Mouse (Mus musculus) heart, embryonic 10.5 days (tissue): ENCODE measurements at regions not wholly inside any gene's neighbourhood (a gene's known extent, or its start where the extent isn't known, plus 50 kb on each side); places are given as distances from the start of the nearest gene placed in this dataset.

Experiments
- DNase-seq: peaks from one replicate; pipeline ENCODE4 v3.0.0-alpha.2; 2017; ENCODE audit warnings: low spot score
- H3K27ac ChIP-seq: fragments of 300-500 bp; sonication (generic); 2 replicates; pipeline ENCODE4 v1.5.1; 2016; ENCODE audit warnings: mild to moderate bottlenecking
- H3K27me3 ChIP-seq: fragments of 300-500 bp; sonication (generic); 2 replicates; pipeline ENCODE4 v1.6.1; 2016; ENCODE audit warnings: mild to moderate bottlenecking; ENCODE audit not compliant: poor library complexity, insufficient read depth, severe bottlenecking
- H3K36me3 ChIP-seq: fragments of 300-500 bp; sonication (generic); 2 replicates; pipeline ENCODE4 v1.6.1; 2016; ENCODE audit warnings: mild to moderate bottlenecking, moderate library complexity
- H3K4me1 ChIP-seq: fragments of 300-500 bp; sonication (generic); 2 replicates; pipeline ENCODE4 v1.6.1; 2016; ENCODE audit warnings: mild to moderate bottlenecking
- H3K4me3 ChIP-seq: fragments of 300-500 bp; sonication (generic); 2 replicates; pipeline ENCODE4 v1.5.1; 2016; ENCODE audit warnings: mild to moderate bottlenecking, moderate library complexity
- H3K9me3 ChIP-seq: fragments of 300-500 bp; sonication (generic); 2 replicates; pipeline ENCODE4 v1.6.1; 2016; ENCODE audit warnings: mild to moderate bottlenecking, moderate library complexity
- WGBS: fragments of 180-500 bp; shearing (Covaris S2); methylation state at CpG from one replicate; pipeline ENCODE4 v1.1.7; 2016; 5-methylcytosine and 5-hydroxymethylcytosine counted together

DNA sequence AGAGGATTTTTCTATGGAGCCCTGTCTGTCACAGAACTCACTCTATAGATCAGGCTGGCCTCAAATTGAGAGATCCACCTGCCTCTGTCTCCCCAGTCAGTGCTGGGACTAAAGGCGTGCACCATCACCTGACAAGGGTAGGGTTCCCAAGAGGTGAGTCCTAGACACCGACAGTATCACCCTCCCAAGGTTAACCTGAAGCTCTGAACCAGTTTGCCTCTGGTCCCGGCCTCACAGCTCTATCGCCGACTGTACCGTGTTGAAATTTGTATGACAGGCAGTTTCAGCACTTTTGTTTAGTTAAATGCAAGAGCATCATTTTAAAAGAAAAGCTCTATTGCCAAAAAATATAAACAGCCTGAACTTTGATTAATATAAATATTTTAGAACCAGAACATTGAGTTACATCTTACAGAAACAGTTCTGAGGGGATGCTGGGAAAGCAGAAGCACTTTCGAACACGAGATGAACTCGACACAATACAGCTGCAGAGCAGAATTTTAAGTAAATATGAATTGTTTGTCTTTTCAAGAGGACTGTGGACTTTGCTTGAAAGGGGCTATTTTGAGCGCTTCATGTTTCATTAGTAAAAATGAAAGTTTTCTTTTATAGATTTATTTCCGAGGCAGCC, 189.2 kb upstream of the Adgrl2 start:
- Histone ChIP-seq H3K9me3 (no peaks in the 10 kb centered on the region), H3K27ac (no peak overlapping the region), H3K27me3 (no peaks in the 10 kb centered on the region), H3K4me3 (no peak overlapping the region), H3K4me1 (peaks cover 5% of the 10 kb centered on the region), H3K36me3 (no peaks in the 10 kb centered on the region)
- 85% methylated on average over 11 of the region's 11 CpGs for WGBS
- peak; percentile 50 for DNase-seq

DNA sequence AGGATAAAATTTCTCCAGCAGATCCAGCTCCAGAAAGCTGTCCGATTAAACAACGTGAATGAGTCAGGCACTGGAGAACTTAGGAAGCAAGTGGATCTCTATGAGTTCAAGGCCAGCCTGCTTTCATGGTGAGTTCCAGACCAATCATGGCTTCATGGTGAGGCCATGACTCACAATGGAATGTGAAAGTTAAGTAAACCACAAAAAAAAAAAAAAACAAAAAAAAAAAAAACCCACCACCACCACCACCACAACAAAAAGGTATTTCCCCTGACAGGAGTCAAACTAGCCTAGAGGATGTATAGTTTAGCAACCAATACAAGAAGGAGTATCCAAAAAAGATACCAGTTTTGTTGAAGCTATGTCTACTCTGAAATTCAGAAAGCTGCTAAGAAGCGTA, 188.5 kb upstream of the Adgrl2 start:
- Histone ChIP-seq H3K36me3 (no peaks in the 10 kb centered on the region), H3K27ac (no peak overlapping the region), H3K4me3 (no peak overlapping the region), H3K9me3 (no peaks in the 10 kb centered on the region), H3K4me1 (peaks cover under 1% of the 10 kb centered on the region), H3K27me3 (no peaks in the 10 kb centered on the region)
- DNase-seq: peak; percentile 20
- WGBS: 94% methylated on average over 3 of the region's 3 CpGs

DNA sequence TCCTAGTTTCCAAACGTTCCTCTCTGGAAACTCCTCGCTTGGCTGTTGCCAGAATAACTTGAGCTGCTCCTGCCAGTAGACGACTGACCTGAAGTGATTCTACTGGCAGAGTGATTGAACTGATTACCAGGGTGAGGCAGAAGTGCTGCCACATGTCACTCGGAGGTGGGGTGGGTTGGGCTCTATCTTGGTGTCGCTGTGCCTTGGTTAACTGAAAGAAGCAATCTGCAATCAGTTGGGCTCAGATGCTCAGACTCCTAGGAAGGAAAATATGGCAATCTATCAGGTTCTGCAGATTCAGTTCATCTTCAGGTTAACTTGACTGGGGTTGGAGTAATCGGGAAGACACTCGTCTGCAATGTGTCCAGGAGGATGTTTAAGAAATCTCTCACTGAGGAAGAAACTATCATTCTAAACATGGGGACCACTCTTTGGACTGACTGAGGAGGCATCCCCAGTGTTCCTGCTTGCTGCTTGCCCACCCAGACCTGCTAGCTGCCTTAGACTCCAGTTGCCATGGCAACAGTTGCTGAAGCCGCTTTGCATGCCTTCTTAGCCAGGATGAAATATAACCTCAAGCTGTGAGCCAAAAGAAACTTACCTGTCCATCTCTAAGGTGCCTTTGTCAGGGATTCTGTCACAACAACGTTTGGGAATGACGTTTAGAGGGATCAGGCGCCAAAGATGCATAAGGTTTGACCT, 184.5 kb upstream of the Adgrl2 start:
- H3K36me3 ChIP-seq: no peaks in the 10 kb centered on the region
- H3K27me3 ChIP-seq: no peaks in the 10 kb centered on the region
- no peaks in the 10 kb centered on the region for H3K9me3 ChIP-seq
- peaks cover 5% of the 10 kb centered on the region for H3K4me1 ChIP-seq
- WGBS: 56% methylated on average over 11 of the region's 11 CpGs
- no peak for DNase-seq
- H3K4me3 ChIP-seq: no peak overlapping the region
- H3K27ac ChIP-seq: no peak overlapping the region

DNA sequence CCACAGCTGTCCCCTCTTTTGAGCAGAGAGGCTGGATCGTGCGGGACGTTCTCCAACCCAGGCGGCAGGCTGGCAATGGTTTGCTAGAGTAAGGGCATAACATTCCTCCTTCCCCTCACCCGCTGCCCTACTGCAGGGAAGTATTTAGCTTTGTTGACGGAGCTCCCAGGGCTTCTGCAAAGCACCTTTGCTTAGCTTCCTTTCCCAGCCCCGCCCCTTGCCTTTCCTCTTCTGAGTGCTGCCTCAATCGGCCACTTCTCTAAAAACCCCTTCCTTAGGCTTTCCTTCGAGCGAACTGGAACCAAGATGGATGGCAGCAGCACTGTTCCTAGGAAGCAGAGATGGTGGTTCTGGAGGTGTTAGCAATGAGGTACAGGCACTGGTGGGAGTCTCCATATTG, 183.2 kb upstream of the Adgrl2 start:
- H3K27ac ChIP-seq: no peak overlapping the region
- peaks cover 5% of the 10 kb centered on the region for H3K4me1 ChIP-seq
- H3K36me3 ChIP-seq: no peaks in the 10 kb centered on the region
- H3K9me3 ChIP-seq: no peaks in the 10 kb centered on the region
- DNase-seq: no peak
- H3K27me3 ChIP-seq: no peaks in the 10 kb centered on the region
- 28% methylated on average over 10 of the region's 10 CpGs for WGBS
- H3K4me3 ChIP-seq: 0 out of 2 replicates have a peak overlapping the region, but pooled peaks have one; percentile 20

DNA sequence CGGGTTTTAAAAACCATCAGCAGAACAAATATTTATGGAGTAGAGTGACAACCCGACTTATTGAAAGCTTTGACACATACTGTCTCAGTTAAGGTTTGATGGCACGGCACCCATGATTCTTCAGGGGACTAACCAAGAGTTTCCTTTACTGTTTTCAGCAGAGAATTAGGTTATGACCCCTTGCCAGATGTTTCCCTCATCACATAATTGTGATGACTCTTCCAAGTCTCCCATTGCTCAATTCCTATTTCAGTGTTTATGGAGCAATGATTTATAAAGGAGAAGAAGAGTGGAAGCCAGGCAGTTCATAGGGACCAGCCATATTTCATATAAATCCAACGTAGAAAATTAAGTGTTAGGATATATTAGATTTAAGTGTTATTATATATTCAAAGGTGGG, 181.4 kb upstream of the Adgrl2 start:
- Histone ChIP-seq H3K4me1 (peaks cover 5% of the 10 kb centered on the region), H3K27me3 (no peaks in the 10 kb centered on the region), H3K9me3 (no peaks in the 10 kb centered on the region), H3K36me3 (no peaks in the 10 kb centered on the region), H3K4me3 (no peak overlapping the region), H3K27ac (no peak overlapping the region)
- no peak for DNase-seq
- 86% methylated on average over 4 of the region's 4 CpGs for WGBS

DNA sequence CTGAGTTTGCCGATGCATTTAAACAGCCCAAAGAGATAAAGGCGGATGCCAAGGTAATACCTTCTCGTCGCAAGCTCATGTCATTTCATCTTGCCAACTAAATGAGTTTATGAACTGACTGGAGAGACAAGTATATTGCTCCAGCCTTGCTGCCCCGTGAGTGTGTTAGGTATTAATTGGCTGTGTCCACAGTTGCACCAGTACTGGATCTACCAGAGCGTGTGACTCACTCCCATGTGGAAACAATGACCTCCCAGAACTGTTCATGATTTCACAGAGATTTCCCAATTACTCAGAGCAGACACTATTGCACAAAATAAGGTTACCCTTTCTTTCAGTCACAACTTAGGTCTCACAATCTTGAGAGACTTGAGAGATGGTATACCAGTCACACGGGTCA, 179.8 kb upstream of the Adgrl2 start:
- H3K36me3 ChIP-seq: no peaks in the 10 kb centered on the region
- no peak for DNase-seq
- no peaks in the 10 kb centered on the region for H3K9me3 ChIP-seq
- H3K27me3 ChIP-seq: no peaks in the 10 kb centered on the region
- no peak overlapping the region for H3K4me3 ChIP-seq
- WGBS: 80% methylated on average over 7 of the region's 7 CpGs
- no peak overlapping the region for H3K27ac ChIP-seq
- H3K4me1 ChIP-seq: peaks cover 5% of the 10 kb centered on the region

DNA sequence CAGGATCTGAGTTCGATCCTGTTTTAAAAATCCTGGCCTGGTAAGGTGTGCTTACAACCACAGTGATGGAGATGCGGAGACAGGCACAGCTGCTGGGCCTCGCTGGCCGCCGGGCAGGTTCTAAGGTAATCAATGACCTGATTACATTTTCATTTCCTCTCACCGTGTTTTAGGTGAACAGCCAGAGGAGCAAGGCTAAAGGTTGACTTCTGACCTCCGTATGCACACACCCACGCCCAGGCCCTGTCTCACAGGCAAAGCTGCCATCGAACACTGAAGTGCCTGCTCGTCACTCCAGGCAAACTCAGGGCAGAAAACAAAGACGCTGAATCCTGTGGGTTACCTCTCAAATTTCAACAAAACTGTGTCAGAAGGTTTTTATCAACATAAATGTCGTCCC, 179.1 kb upstream of the Adgrl2 start:
- 68% methylated on average over 12 of the region's 12 CpGs for WGBS
- no peak overlapping the region for H3K27ac ChIP-seq
- no peaks in the 10 kb centered on the region for H3K36me3 ChIP-seq
- H3K4me1 ChIP-seq: peaks cover 11% of the 10 kb centered on the region
- DNase-seq: no peak
- H3K27me3 ChIP-seq: no peaks in the 10 kb centered on the region
- H3K9me3 ChIP-seq: no peaks in the 10 kb centered on the region
- H3K4me3 ChIP-seq: no peak overlapping the region

DNA sequence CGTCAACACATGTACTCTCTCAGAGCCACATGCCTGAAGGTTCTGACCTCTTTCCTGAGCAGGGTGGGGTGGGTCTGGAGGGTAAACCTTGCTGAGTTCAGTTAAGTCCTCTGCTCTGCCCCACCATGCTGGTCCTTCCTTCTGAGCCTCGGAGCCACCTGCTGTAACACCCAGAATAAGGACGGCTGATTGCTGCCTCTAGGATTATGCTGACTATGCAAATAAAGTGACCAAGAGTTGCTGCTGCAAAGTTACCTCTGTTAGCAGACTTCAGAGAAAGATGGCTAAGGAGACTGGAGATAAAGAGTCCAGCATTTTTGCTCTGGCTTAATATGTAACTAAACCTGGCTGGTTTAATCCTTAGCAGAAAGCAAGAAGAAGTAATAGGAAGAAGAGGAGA, 177.6 kb upstream of the Adgrl2 start:
- Histone ChIP-seq H3K9me3 (no peaks in the 10 kb centered on the region), H3K36me3 (no peaks in the 10 kb centered on the region), H3K4me1 (peaks cover 17% of the 10 kb centered on the region), H3K27me3 (no peaks in the 10 kb centered on the region), H3K4me3 (no peak overlapping the region), H3K27ac (no peak overlapping the region)
- no peak for DNase-seq
- 75% methylated on average over 3 of the region's 3 CpGs for WGBS

DNA sequence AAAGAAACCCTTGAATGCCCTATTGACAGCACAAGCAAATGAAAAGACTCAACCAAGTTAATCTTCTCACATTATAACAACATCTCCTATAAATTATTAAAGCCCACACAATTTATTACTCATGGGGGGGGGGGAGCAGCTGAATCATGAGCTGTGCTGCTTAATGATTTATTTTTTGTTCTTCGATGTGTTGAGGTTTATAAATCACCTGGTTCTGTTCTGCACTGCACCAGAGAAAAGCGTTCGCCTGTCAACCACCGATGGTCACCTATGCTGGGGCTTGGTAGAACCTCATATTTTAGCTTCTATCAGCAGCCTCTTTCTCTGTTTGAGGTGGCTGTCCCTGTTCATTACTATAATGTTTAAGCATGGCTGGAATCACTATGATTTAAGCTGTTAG, 174.4 kb upstream of the Adgrl2 start:
- H3K36me3 ChIP-seq: no peaks in the 10 kb centered on the region
- WGBS: 92% methylated on average over 4 of the region's 4 CpGs
- no peaks in the 10 kb centered on the region for H3K9me3 ChIP-seq
- no peaks in the 10 kb centered on the region for H3K27me3 ChIP-seq
- H3K4me1 ChIP-seq: peaks cover 17% of the 10 kb centered on the region
- no peak overlapping the region for H3K4me3 ChIP-seq
- H3K27ac ChIP-seq: no peak overlapping the region
- DNase-seq: no peak

DNA sequence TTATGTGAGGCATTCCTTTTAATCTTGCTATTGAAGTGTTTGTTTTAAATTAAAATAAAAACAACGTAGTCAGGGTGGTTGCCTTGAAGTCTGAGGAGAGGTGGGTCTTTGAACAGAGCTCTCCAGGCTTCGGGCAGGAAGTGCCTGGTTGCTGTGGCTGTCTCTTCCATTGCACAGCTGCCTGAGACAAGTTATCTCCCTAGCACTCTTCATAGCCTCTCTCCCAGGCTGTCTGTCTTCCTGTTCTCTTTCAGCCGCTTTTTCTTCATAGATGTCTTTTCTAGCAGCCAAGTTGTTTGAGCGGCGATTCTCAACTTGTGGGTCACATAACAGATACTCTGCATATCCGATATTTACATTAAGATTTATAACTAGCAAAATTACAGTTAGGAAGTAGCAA, 173.2 kb upstream of the Adgrl2 start:
- Histone ChIP-seq H3K36me3 (no peaks in the 10 kb centered on the region), H3K27me3 (no peaks in the 10 kb centered on the region), H3K4me1 (peaks cover 17% of the 10 kb centered on the region), H3K4me3 (no peak overlapping the region), H3K9me3 (no peaks in the 10 kb centered on the region), H3K27ac (no peak overlapping the region)
- no peak for DNase-seq
- WGBS: 49% methylated on average over 6 of the region's 6 CpGs

DNA sequence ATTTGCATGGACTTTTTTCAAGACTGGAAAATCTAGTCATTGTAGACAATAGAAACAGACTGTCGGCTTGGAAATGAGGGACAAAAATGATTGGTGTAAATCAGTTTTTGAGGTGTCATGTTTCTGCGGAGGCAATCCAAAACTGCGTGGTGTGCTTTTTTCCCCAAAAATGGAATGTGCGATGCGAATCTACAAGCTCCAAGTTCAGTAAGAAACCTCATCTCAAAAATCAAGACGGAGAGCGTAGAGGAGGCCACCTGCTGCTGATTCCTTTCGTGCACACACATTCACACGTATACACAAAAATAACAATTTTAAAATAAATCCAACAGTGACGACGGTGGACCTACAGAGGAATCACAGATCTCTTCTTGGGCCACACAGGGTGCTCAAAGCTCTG, 170.5 kb upstream of the Adgrl2 start:
- WGBS: 92% methylated on average over 11 of the region's 11 CpGs
- DNase-seq: no peak

DNA sequence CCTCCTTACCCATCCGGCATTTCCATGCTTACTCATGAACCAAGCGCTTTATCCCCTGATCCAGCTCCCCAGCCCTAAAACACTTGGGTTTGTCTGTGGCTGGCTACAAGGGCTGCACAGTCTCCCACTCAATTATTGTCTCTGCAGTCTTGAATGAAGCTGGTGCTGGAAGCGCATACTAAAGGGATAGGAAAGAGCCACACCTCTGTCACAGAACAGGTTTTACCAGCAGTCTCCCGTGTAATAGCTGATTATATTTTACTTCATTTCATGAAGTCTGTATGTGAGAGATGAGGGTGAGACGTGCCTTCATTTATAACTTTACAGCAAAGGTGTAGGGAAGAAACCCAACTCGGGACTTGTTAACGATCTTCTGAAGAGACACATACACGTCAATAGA, 167.0 kb upstream of the Adgrl2 start:
- H3K27me3 ChIP-seq: no peaks in the 10 kb centered on the region
- H3K9me3 ChIP-seq: no peaks in the 10 kb centered on the region
- H3K27ac ChIP-seq: no peak overlapping the region
- no peak overlapping the region for H3K4me3 ChIP-seq
- DNase-seq: no peak
- WGBS: 88% methylated on average over 8 of the region's 8 CpGs
- H3K36me3 ChIP-seq: no peaks in the 10 kb centered on the region
- no peaks in the 10 kb centered on the region; the same call in 1 of the 2 replicates for H3K4me1 ChIP-seq

More for the DNA sequence above, 170.5 kb upstream of the Adgrl2 start:
- H3K4me1 ChIP-seq: peaks cover 17% of the 10 kb centered on the region
- no peaks in the 10 kb centered on the region for H3K27me3 ChIP-seq
- no peaks in the 10 kb centered on the region for H3K9me3 ChIP-seq
- H3K4me3 ChIP-seq: no peak overlapping the region
- no peak overlapping the region for H3K27ac ChIP-seq
- H3K36me3 ChIP-seq: no peaks in the 10 kb centered on the region

DNA sequence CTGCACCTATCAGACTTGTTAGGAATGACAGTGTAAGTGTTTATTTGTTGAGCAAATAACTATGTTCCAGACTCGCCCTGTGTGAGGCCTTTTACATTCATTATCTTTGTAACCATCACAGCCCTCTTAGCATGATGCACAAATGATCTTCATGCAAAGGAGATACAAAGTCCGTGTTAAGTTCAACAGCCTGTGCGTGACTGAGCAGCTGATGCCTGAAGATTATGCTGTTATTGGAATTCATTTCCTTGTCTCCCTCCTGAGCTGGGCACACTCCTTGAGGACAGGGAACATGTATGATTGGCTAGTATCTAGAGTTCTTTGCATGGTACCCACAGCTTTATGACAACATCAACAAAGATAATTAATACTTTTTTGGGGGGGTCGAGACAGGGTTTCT, 162.0 kb upstream of the Adgrl2 start:
- Histone ChIP-seq H3K4me1 (peaks cover 11% of the 10 kb centered on the region), H3K36me3 (no peaks in the 10 kb centered on the region), H3K27me3 (no peaks in the 10 kb centered on the region), H3K4me3 (no peak overlapping the region), H3K9me3 (no peaks in the 10 kb centered on the region), H3K27ac (no peak overlapping the region)
- 56% methylated on average over 4 of the region's 4 CpGs for WGBS
- DNase-seq: no peak

DNA sequence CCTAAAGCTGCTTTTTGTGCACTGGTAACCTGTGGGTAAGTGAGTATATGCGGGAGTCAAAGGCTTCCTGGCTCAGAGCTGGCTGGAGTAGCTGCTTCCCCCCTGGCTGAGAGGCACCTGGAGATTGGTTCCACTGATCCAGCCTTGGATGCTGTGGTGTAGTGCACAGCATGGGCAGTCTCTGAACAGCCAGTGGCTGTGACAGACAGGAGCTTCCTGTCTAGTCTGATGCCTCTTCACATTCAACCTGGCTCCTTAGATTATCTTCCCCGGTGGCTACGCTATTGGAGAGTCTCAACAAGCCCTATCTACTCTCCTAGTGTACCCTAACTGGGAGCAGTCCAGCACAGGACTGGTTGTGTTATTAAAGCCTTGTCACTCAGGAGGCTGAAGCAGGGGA, 160.4 kb upstream of the Adgrl2 start:
- H3K27me3 ChIP-seq: no peaks in the 10 kb centered on the region
- H3K36me3 ChIP-seq: no peaks in the 10 kb centered on the region
- H3K9me3 ChIP-seq: no peaks in the 10 kb centered on the region
- H3K4me3 ChIP-seq: no peak overlapping the region
- no peak overlapping the region for H3K27ac ChIP-seq
- DNase-seq: no peak
- peaks cover 11% of the 10 kb centered on the region for H3K4me1 ChIP-seq
- WGBS: 43% methylated on average over 3 of the region's 3 CpGs
